Mouse (Mus musculus) cerebellum, adult 2 months (tissue): ENCODE measurements around the gene Adam23. TPM values are rescaled to one million over a fixed set of nuclear protein-coding genes. Genes with fewer than 3 reads are reported as not detected.

ENCODE experiments used
- DNase-seq, 2 experiments: peaks; one replicate each; pipeline ENCODE4 v3.0.0; 2021
- H3K27ac ChIP-seq: fragments of 200-500 bp; 2 replicates; pipeline ENCODE4 v1.5.1; 2012; ENCODE audit warnings: low read length, control low read depth, inconsistent platforms; ENCODE audit not compliant: insufficient read depth
- H3K27me3 ChIP-seq: fragments of 200-500 bp; 2 replicates; pipeline ENCODE4 v1.6.1; 2012; ENCODE audit warnings: inconsistent platforms, mild to moderate bottlenecking, low read length, moderate library complexity; ENCODE audit not compliant: control insufficient read depth, insufficient read depth
- H3K4me1 ChIP-seq: fragments of 200-500 bp; 2 replicates; pipeline ENCODE4 v1.6.1; 2011; ENCODE audit warnings: low read length; ENCODE audit not compliant: control insufficient read depth, insufficient read depth
- H3K4me3 ChIP-seq: fragments of 200-500 bp; replicated peaks from 2 replicates; pipeline ENCODE3; 2011; ENCODE audit warnings: mild to moderate bottlenecking, low read depth, low read length, control low read depth; ENCODE audit not compliant: insufficient read depth
- CTCF ChIP-seq: fragments of 200-500 bp; IDR thresholded peaks from 2 replicates; pipeline ENCODE4 v1.5.1; 2011; ENCODE audit warnings: low read depth, mild to moderate bottlenecking, control low read depth, low read length, moderate library complexity, borderline replicate concordance; ENCODE audit not compliant: insufficient read depth
- POLR2A ChIP-seq: fragments of 200-500 bp; IDR thresholded peaks from 2 replicates; pipeline ENCODE4 v1.6.1; 2011; ENCODE audit warnings: low read length, control low read depth, borderline replicate concordance; ENCODE audit not compliant: insufficient read depth
- WGBS: fragments of 180-500 bp; shearing (Covaris S2); methylation state at CpG from one replicate; pipeline ENCODE4 v1.1.7; 2018; 5-methylcytosine and 5-hydroxymethylcytosine counted together
- polyA plus RNA-seq: library from polyadenylated mRNA; depleted of rRNA; stranded (reverse); fragments of >200 nt; gene quantifications from 2 replicates; pipeline ENCODE4 v1.2.3, GENCODE M21; 2012

The Adam23 gene
- polyA plus RNA-seq, 1 experiment, result 124 TPM

- TF ChIP-seq CTCF (no peak), POLR2A (no peak)
Observed at GRCm38 (mm10) chr1:63437529-63437928, 8.2 kb upstream of the Adam23 start.

GRCm38 (mm10) chr1:63442186-63442585 is 3.5 kb upstream of the Adam23 start:
- DNase-seq, result no peak
- H3K4me1 ChIP-seq, result peaks cover 1% of the 10 kb centered on the region; the same call in 1 of the 2 replicates
- H3K27me3 ChIP-seq, result no peaks in the 10 kb centered on the region
- TF ChIP-seq CTCF, result no peak
- TF ChIP-seq POLR2A, result no peak
- 58% methylated on average over 2 of the region's 2 CpGs for WGBS
- no peak overlapping the region for H3K4me3 ChIP-seq
- no peak overlapping the region for H3K27ac ChIP-seq

More at GRCm38 (mm10) chr1:63437529-63437928, 8.2 kb upstream of the Adam23 start:
- no peaks in the 10 kb centered on the region for H3K4me1 ChIP-seq
- H3K4me3 ChIP-seq, result no peak overlapping the region
- H3K27ac ChIP-seq, result no peak overlapping the region
- WGBS, result 69% methylated on average over 3 of the region's 3 CpGs
- H3K27me3 ChIP-seq, result no peaks in the 10 kb centered on the region
- DNase-seq, result no peak

- TF ChIP-seq POLR2A, result no peak
- no peak for TF ChIP-seq CTCF
- no peaks in the 10 kb centered on the region for H3K27me3 ChIP-seq
- no peak overlapping the region for H3K4me3 ChIP-seq
- H3K27ac ChIP-seq, result no peak overlapping the region
- peaks cover 3% of the 10 kb centered on the region; the same call in 1 of the 2 replicates for H3K4me1 ChIP-seq
- 81% methylated on average over 4 of the region's 4 CpGs for WGBS
- no peak for DNase-seq
Observed at GRCm38 (mm10) chr1:63442616-63443015, 3.1 kb upstream of the Adam23 start.

GRCm38 (mm10) chr1:63445149-63445609 is 512 bp upstream of the Adam23 start:
- 25% methylated on average over 10 of the region's 10 CpGs for WGBS
- TF ChIP-seq POLR2A, result no peak
- TF ChIP-seq CTCF, result no peak
- Histone ChIP-seq H3K4me1 (peaks cover 7% of the 10 kb centered on the region), H3K27ac (peak overlapping the region; percentile 86), H3K4me3 (peak overlapping the region; percentile 63), H3K27me3 (no peaks in the 10 kb centered on the region)
- DNase-seq, result peak; percentile 40 to 48

GRCm38 (mm10) chr1:63446047-63446704 is 485 bp downstream of the Adam23 start:
- TF ChIP-seq POLR2A (0 out of 2 replicates have a peak, but pooled peaks have one; percentile 7), CTCF (no peak)
- peaks cover 7% of the 10 kb centered on the region for H3K4me1 ChIP-seq
- H3K27ac ChIP-seq, result peak overlapping the region; percentile 86
- peak overlapping the region; percentile 63 for H3K4me3 ChIP-seq
- no peaks in the 10 kb centered on the region for H3K27me3 ChIP-seq
- WGBS, result under 1% methylated on average over 61 of the region's 68 CpGs
- DNase-seq, result peak; percentile 70 to 83

- peak overlapping the region; percentile 86; the same call in 1 of the 2 replicates for H3K27ac ChIP-seq
- H3K27me3 ChIP-seq, result no peaks in the 10 kb centered on the region
- WGBS, result 31% methylated on average over 2 of the region's 2 CpGs
- H3K4me3 ChIP-seq, result peak overlapping the region; percentile 63
- DNase-seq, result peak in 1 of 2 experiments; percentile 29
- TF ChIP-seq POLR2A (no peak), CTCF (no peak)
- H3K4me1 ChIP-seq, result peaks cover 7% of the 10 kb centered on the region
Observed at GRCm38 (mm10) chr1:63446721-63447120, 1.0 kb downstream of the Adam23 start.

- WGBS, result 67% methylated on average over 4 of the region's 4 CpGs
- no peak for TF ChIP-seq CTCF
- no peak for TF ChIP-seq POLR2A
Observed at GRCm38 (mm10) chr1:63450091-63450490, 4.4 kb downstream of the Adam23 start.

GRCm38 (mm10) chr1:63453332-63453887 is 7.7 kb downstream of the Adam23 start:
- H3K4me3 ChIP-seq, result no peak overlapping the region
- no peak for TF ChIP-seq CTCF
- TF ChIP-seq POLR2A, result no peak
- DNase-seq, result no peak
- peaks cover 9% of the 10 kb centered on the region for H3K4me1 ChIP-seq
- H3K27me3 ChIP-seq, result no peaks in the 10 kb centered on the region
- 94% methylated on average over 5 of the region's 5 CpGs for WGBS
- no peak overlapping the region for H3K27ac ChIP-seq

More at GRCm38 (mm10) chr1:63450091-63450490, 4.4 kb downstream of the Adam23 start:
- Histone ChIP-seq H3K4me1 (peaks cover 7% of the 10 kb centered on the region), H3K27me3 (no peaks in the 10 kb centered on the region), H3K27ac (no peak overlapping the region), H3K4me3 (no peak overlapping the region)
- DNase-seq, result no peak
